Mouse (Mus musculus) MEL (cell line): ENCODE data around the gene Aars. TPM values are rescaled to one million over a fixed set of nuclear protein-coding genes. Genes with fewer than 3 reads are reported as not detected.
"Not testable (repeated sequence)": the region's sequence is repeated elsewhere in the genome, so short reads cannot be mapped to it uniquely, and the experiment has no call there.

ENCODE experiments used
- DNase-seq: peaks from one replicate; pipeline ENCODE4 v3.0.0; 2011; ENCODE audit warnings: low read depth, low spot score
- H3K27ac ChIP-seq: 2 replicates; pipeline ENCODE4 v1.5.1; 2012; ENCODE audit warnings: low read depth, mild to moderate bottlenecking, control low read depth, low read length, moderate library complexity; ENCODE audit not compliant: control insufficient read depth
- H3K27me3 ChIP-seq, 2 experiments: fragments of 150-350 bp in 1 of 2; sonication (generic) in 1 of 2; 2 replicates each; pipeline ENCODE4 v1.6.1; 2012; ENCODE audit warnings: low read length in 2 of 2, mild to moderate bottlenecking in 2 of 2, improper control_type of control experiment in 1 of 2, moderate library complexity in 1 of 2; ENCODE audit not compliant: insufficient read depth in 2 of 2, control insufficient read depth in 1 of 2
- H3K36me3 ChIP-seq, 2 experiments: 2 replicates each; pipeline ENCODE4 v1.6.1; 2012 to 2014; ENCODE audit warnings: low read length in 2 of 2, improper control_type of control experiment in 1 of 2, inconsistent platforms in 1 of 2, mild to moderate bottlenecking in 1 of 2; ENCODE audit not compliant: insufficient read depth in 2 of 2, control insufficient read depth in 1 of 2
- H3K4me1 ChIP-seq, 2 experiments: fragments of 150-350 bp in 1 of 2; sonication (generic) in 1 of 2; 2 replicates each; pipeline ENCODE4 v1.6.1; 2012; ENCODE audit warnings: low read length in 2 of 2, improper control_type of control experiment in 1 of 2, mild to moderate bottlenecking in 1 of 2; ENCODE audit not compliant: insufficient read depth in 2 of 2, control insufficient read depth in 1 of 2
- H3K4me3 ChIP-seq, 2 experiments: fragments of 150-350 bp in 1 of 2; sonication (generic) in 1 of 2; 2 replicates each; pipeline ENCODE4 v1.5.1; 2012; ENCODE audit warnings: low read depth in 2 of 2, low read length in 2 of 2, mild to moderate bottlenecking in 2 of 2, moderate library complexity in 2 of 2, control low read depth in 1 of 2, improper control_type of control experiment in 1 of 2; ENCODE audit not compliant: control insufficient read depth in 1 of 2, insufficient read depth in 1 of 2
- H3K79me2 ChIP-seq: 2 replicates; pipeline ENCODE4 v1.6.1; 2012; ENCODE audit warnings: mild to moderate bottlenecking, low read length, moderate library complexity; ENCODE audit not compliant: control insufficient read depth, poor library complexity, insufficient read depth
- H3K9ac ChIP-seq: 2 replicates; pipeline ENCODE4 v1.6.1; 2012; ENCODE audit warnings: low read depth, mild to moderate bottlenecking, control low read depth, low read length, moderate library complexity; ENCODE audit not compliant: control insufficient read depth, poor library complexity, severe bottlenecking
- H3K9me3 ChIP-seq: fragments of 150-350 bp; sonication (generic); replicated peaks from 2 replicates; pipeline ENCODE4 v1.6.1; 2012; ENCODE audit warnings: mild to moderate bottlenecking, low read length, improper control_type of control experiment, moderate library complexity; ENCODE audit not compliant: insufficient read depth
- BHLHE40 ChIP-seq: IDR thresholded peaks from 2 replicates; pipeline ENCODE4 v1.6.1; 2012; ENCODE audit warnings: low read depth, mild to moderate bottlenecking, inconsistent platforms, low read length, improper control_type of control experiment, borderline replicate concordance
- CTCF ChIP-seq, 3 experiments: IDR thresholded peaks in 2 of 3; conservative IDR thresholded peaks in 1 of 3; 2 replicates each; pipeline ENCODE4 v1.5.1; 2011 to 2012; ENCODE audit warnings: low read length in 3 of 3, low read depth in 2 of 3, mild to moderate bottlenecking in 2 of 3, improper control_type of control experiment in 1 of 3, inconsistent platforms in 1 of 3, mixed read lengths in 1 of 3, moderate library complexity in 1 of 3; ENCODE audit not compliant: control insufficient read depth in 1 of 3, insufficient read depth in 1 of 3, poor library complexity in 1 of 3, severe bottlenecking in 1 of 3
- E2F4 ChIP-seq: IDR thresholded peaks from 2 replicates; pipeline ENCODE4 v1.6.1; 2011; ENCODE audit warnings: low read depth, low read length, improper control_type of control experiment, borderline replicate concordance
- ELF1 ChIP-seq: IDR thresholded peaks from 2 replicates; pipeline ENCODE4 v1.6.1; 2014; ENCODE audit warnings: low read depth, mild to moderate bottlenecking, inconsistent platforms, low read length, improper control_type of control experiment, moderate library complexity
- EP300 ChIP-seq, 2 experiments: IDR thresholded peaks; 2 replicates each; pipeline ENCODE4 v1.6.1; 2011; ENCODE audit warnings: improper control_type of control experiment in 2 of 2, low read length in 2 of 2, low read depth in 1 of 2, mild to moderate bottlenecking in 1 of 2
- ETS1 ChIP-seq: IDR thresholded peaks from 2 replicates; pipeline ENCODE4 v1.6.1; 2012; ENCODE audit warnings: low read depth, mild to moderate bottlenecking, inconsistent platforms, low read length, improper control_type of control experiment, moderate library complexity
- GABPA ChIP-seq: IDR thresholded peaks from 2 replicates; pipeline ENCODE4 v1.6.1; 2012; ENCODE audit warnings: low read depth, mild to moderate bottlenecking, inconsistent platforms, low read length, improper control_type of control experiment, moderate library complexity
- HCFC1 ChIP-seq: IDR thresholded peaks from 2 replicates; pipeline ENCODE4 v1.6.1; 2012; ENCODE audit warnings: low read depth, mild to moderate bottlenecking, inconsistent platforms, low read length, improper control_type of control experiment, moderate library complexity
- JUND ChIP-seq: IDR thresholded peaks from 2 replicates; pipeline ENCODE4 v1.6.1; 2011; ENCODE audit warnings: low read depth, mild to moderate bottlenecking, improper control_type of control experiment, low read length
- KAT2A ChIP-seq: conservative IDR thresholded peaks from 2 replicates; pipeline ENCODE4 v1.6.1; 2012; ENCODE audit warnings: low read depth, low read length, improper control_type of control experiment, inconsistent platforms
- MAX ChIP-seq: IDR thresholded peaks from 2 replicates; pipeline ENCODE4 v1.6.1; 2011; ENCODE audit warnings: low read length, improper control_type of control experiment
- NELFE ChIP-seq: IDR thresholded peaks from 2 replicates; pipeline ENCODE4 v1.6.1; 2011; ENCODE audit warnings: low read depth, low read length, improper control_type of control experiment
- NRF1 ChIP-seq: IDR thresholded peaks from 2 replicates; pipeline ENCODE4 v1.6.1; 2014; ENCODE audit warnings: low read depth, mild to moderate bottlenecking, inconsistent platforms, low read length, improper control_type of control experiment, moderate library complexity; ENCODE audit not compliant: poor library complexity, insufficient read depth, severe bottlenecking
- POLR2A ChIP-seq, 2 experiments: IDR thresholded peaks; 2 replicates each; pipeline ENCODE4 v1.6.1; 2011 to 2012; ENCODE audit warnings: low read length in 2 of 2, mild to moderate bottlenecking in 2 of 2, control low read depth in 1 of 2, improper control_type of control experiment in 1 of 2, low read depth in 1 of 2, moderate library complexity in 1 of 2; ENCODE audit not compliant: control insufficient read depth in 1 of 2, insufficient read depth in 1 of 2, poor library complexity in 1 of 2
- POLR2AphosphoS2 ChIP-seq: IDR thresholded peaks from 2 replicates; pipeline ENCODE4 v1.6.1; 2011; ENCODE audit warnings: low read length, improper control_type of control experiment
- RCOR1 ChIP-seq: IDR thresholded peaks from 2 replicates; pipeline ENCODE4 v1.6.1; 2012; ENCODE audit warnings: low read depth, mild to moderate bottlenecking, inconsistent platforms, low read length, improper control_type of control experiment
- SIN3A ChIP-seq: IDR thresholded peaks from 2 replicates; pipeline ENCODE4 v1.6.1; 2012; ENCODE audit warnings: low read length, improper control_type of control experiment, inconsistent platforms
- SMC3 ChIP-seq: IDR thresholded peaks from 2 replicates; pipeline ENCODE4 v1.6.1; 2011; ENCODE audit warnings: low read depth, low read length, improper control_type of control experiment
- TAL1 ChIP-seq: IDR thresholded peaks from 2 replicates; pipeline ENCODE4 v1.6.1; 2012; ENCODE audit warnings: mild to moderate bottlenecking, inconsistent platforms, low read length, moderate library complexity, mixed read lengths
- TBP ChIP-seq: IDR thresholded peaks from 2 replicates; pipeline ENCODE4 v1.8.0; 2011; ENCODE audit warnings: low read depth, low read length, improper control_type of control experiment
- UBTF ChIP-seq: IDR thresholded peaks from 2 replicates; pipeline ENCODE4 v1.6.1; 2012; ENCODE audit warnings: low read depth, mild to moderate bottlenecking, inconsistent platforms, low read length, improper control_type of control experiment, moderate library complexity, borderline replicate concordance; ENCODE audit not compliant: insufficient read depth
- USF1 ChIP-seq: IDR thresholded peaks from 2 replicates; pipeline ENCODE4 v1.6.1; 2014; ENCODE audit warnings: low read depth, mild to moderate bottlenecking, inconsistent platforms, low read length, improper control_type of control experiment, moderate library complexity
- ZC3H11A ChIP-seq: IDR thresholded peaks from 2 replicates; pipeline ENCODE4 v1.6.1; 2012; ENCODE audit warnings: low read depth, mild to moderate bottlenecking, inconsistent platforms, low read length, improper control_type of control experiment
- ZKSCAN1 ChIP-seq: IDR thresholded peaks from 2 replicates; pipeline ENCODE4 v1.6.1; 2012; ENCODE audit warnings: low read depth, mild to moderate bottlenecking, inconsistent platforms, low read length, improper control_type of control experiment, moderate library complexity
- polyA plus RNA-seq, 2 experiments: library from polyadenylated mRNA; stranded (reverse) in 1 of 2; unstranded in 1 of 2; fragments of >175 nt in 1 of 2; fragments of >200 nt in 1 of 2; gene quantifications; 2 replicates each; pipeline versions ENCODE4 v1.2.1 to v1.2.4; 2012; ENCODE audit warnings: low replicate concordance in 2 of 2, low read depth in 1 of 2; ENCODE audit not compliant: insufficient read length in 2 of 2, insufficient read depth in 1 of 2, missing spikeins in 1 of 2
- total RNA-seq: library from RNA; depleted of rRNA; stranded (reverse); fragments of 300-350 nt; gene quantifications from 2 replicates; pipeline ENCODE4 v1.2.3, GENCODE M21; 2012

Aars gene
- total and polyA plus RNA-seq, 3 experiments: 25.1 to 162 (median 106) TPM

DNA sequence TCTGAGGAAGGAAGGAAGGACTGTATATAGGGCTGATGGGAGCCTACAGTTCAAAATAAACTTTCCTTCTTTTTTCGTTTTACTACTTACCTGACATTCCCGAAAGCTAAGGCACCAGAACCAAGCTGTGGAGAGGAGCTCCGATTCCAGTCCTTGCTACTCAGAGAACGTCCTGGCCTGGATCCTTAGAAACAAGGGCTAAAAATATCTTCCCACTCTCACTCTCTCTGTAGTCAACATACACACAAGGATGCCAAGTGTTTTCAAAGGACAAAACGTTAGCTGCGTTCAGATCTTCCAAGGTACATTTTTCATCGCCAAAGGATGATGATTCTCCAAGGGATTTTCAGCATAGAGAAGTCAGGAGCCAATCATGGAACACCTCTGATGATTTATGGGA lies 58.8 kb downstream of the Aars start:
- DNase-seq: no peak
- peaks cover 6% of the 10 kb centered on the region for H3K79me2 ChIP-seq
- no peaks in the 10 kb centered on the region for H3K27me3 ChIP-seq
- H3K4me3 ChIP-seq: no peak overlapping the region
- H3K36me3 ChIP-seq: peaks cover 0 to 3% of the 10 kb centered on the region in 2 experiments; a peak in 1 of 4 replicates
- TF ChIP-seq UBTF: no peak
- peaks cover 4 to 8% of the 10 kb centered on the region in 2 experiments for H3K4me1 ChIP-seq
- no peaks in the 10 kb centered on the region for H3K9me3 ChIP-seq
- no peak overlapping the region for H3K27ac ChIP-seq
- H3K9ac ChIP-seq: no peak overlapping the region

DNA sequence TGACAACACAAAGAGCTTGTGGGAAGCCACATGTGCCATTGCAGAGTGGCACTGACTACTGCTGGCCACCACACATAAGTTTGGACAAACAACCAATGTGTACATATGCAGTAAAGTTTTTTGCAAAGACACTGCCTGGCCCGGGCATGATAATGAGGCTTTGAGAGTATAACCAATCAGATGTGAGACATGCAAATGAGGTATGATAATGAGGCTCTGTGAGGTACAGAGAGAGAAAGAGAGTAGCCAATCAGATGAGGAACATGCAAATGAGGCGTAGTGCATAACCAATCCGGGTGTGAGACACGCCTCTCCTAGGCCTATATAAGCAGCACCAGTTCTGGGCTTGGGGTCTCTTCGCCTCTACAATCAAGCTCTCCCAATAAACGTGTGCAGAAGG lies 59.4 kb downstream of the Aars start, which contains the start of gene Clec18a:
Clec18a (minus strand) TSS at position 101 of the 400 bp plus-strand sequence.
- TF ChIP-seq TBP: peak; percentile 63; the same call in 1 of the 2 replicates
- H3K9me3 ChIP-seq, H3K27ac ChIP-seq, DNase-seq, H3K36me3 ChIP-seq, H3K4me3 ChIP-seq, H3K27me3 ChIP-seq, H3K79me2 ChIP-seq, H3K9ac ChIP-seq, H3K4me1 ChIP-seq: not testable (repeated sequence)

DNA sequence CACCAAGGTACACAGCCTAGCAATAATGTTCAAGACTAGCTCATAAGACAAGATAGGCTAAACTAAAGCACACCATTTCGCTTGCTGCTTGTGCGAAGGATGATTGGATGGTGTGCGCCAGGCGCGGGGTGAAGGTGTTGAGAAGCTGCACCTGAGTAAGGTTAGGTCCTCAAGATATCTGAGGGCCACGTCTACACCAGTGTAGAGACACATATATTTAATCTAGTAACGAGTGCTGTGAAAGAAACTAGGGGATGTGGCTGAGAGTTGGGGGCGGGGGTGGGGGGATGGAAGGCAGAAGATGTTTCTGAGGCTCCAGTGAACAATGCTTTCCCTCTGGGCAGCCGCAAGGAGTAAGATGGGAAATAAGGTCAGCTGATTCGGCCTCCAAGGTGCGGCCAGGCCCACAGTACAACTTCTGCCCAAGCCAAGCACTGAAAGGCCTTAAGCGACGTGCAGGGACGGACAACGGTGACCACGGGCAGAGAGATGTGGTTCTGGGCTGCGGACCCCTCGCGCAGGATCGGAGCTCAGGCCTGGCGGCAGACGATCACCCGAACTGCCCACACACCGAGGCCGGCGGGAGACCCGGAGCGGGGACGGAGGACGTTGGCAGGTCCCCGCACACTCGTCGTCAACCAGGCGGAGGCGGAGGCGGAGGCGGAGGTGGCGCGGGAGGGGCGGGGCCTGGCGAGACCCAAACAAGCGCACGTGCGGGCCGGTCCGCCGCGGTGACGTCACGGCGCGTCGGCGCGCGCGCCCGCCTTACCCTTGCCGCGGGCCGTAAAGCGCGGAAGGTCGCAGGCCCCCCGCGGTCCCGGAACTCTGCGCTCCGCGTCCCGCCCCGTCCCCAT lies 61.1 kb downstream of the Aars start, which contains the start of gene Pdpr:
Pdpr (plus strand) TSS at position 766 of the 854 bp plus-strand sequence.
- Histone ChIP-seq H3K4me3 (peak within 1 kb of the TSS; percentile 86 to 97), H3K79me2 (peaks cover 11% of the 10 kb centered on the region), H3K9ac (peak within 1 kb of the TSS; percentile 80), H3K27ac (no peak within 1 kb of the TSS), H3K4me1 (peaks cover 4 to 8% of the 10 kb centered on the region in 2 experiments), H3K36me3 (peaks cover 0 to 3% of the 10 kb centered on the region in 2 experiments; a peak in 1 of 4 replicates), H3K27me3 (no peaks in the 10 kb centered on the region), H3K9me3 (no peaks in the 10 kb centered on the region)
- peak; percentile 92 for DNase-seq
- peak; percentile 47; the same call in 1 of the 2 replicates for TF ChIP-seq NRF1
- TF ChIP-seq BHLHE40: peak; percentile 93
- TF ChIP-seq ZC3H11A: no peak
- peak; percentile 91 for TF ChIP-seq MAX
- no peak for TF ChIP-seq RCOR1
- TF ChIP-seq JUND: no peak
- no peak for TF ChIP-seq TAL1
- TF ChIP-seq ETS1: peak; percentile 34; the same call in 1 of the 2 replicates
- 0 out of 2 replicates have a peak, but pooled peaks have one; percentile 23 for TF ChIP-seq GABPA
- no peak; the same call in 1 of the 2 replicates for TF ChIP-seq KAT2A
- TF ChIP-seq SMC3: no peak
- peak; percentile 95 for TF ChIP-seq SIN3A
- TF ChIP-seq USF1: peak; percentile 51; the same call in 1 of the 2 replicates
- TF ChIP-seq CTCF (IDR thresholded peaks at IDR 0.05 in 2 of 3, conservative IDR thresholded peaks at IDR 0.05 in 1 of 3; ENCODE audit: control insufficient read depth in 1 of 3, insufficient read depth in 1 of 3, low read depth in 2 of 3, low read length in 3 of 3, poor library complexity in 1 of 3, severe bottlenecking in 1 of 3): no peak
- TF ChIP-seq HCFC1: peak; percentile 73
- no peak for TF ChIP-seq POLR2A (IDR thresholded peaks at IDR 0.05; ENCODE audit: control insufficient read depth in 1 of 2, insufficient read depth in 1 of 2, low read depth in 1 of 2, low read length in 2 of 2, poor library complexity in 1 of 2)
- no peak for TF ChIP-seq E2F4
- TF ChIP-seq TBP: no peak
- TF ChIP-seq EP300 (IDR thresholded peaks at IDR 0.05; ENCODE audit: low read depth in 1 of 2, low read length in 2 of 2): no peak
- no peak for TF ChIP-seq ZKSCAN1
- 0 out of 2 replicates have a peak, but pooled peaks have one; percentile 46 for TF ChIP-seq ELF1
- TF ChIP-seq NELFE: no peak
- TF ChIP-seq POLR2AphosphoS2: no peak
